Mouse (Mus musculus): ENCODE results near the gene Nr5a2.

- TF ChIP-seq CTCF (IDR thresholded peaks at IDR 0.05; ENCODE audit: borderline replicate concordance, extremely low read depth, insufficient read depth, insufficient read length), result no peak
- TF ChIP-seq POLR2A (IDR thresholded peaks at IDR 0.05; ENCODE audit: borderline replicate concordance, extremely low read depth, insufficient read depth, insufficient read length, poor library complexity, severe bottlenecking), result no peak
Measured at GRCm38 (mm10) chr1:136973016-136973415, 12.8 kb upstream of the Nr5a2 start.

Measured in brain, embryonic 14.5 days (tissue).